Mouse (Mus musculus) CD4-positive helper T cell, adult 2 months (primary cell): ENCODE results near the gene Gpr26.

Experiments used
- DNase-seq: peaks from one replicate; pipeline ENCODE4 v3.0.0-alpha.2; 2012; ENCODE audit warnings: low read depth, missing footprints, low spot score

Gpr26 gene

GRCm38 (mm10) chr7:132025591-132025990 lies 59.3 kb downstream of the Gpr26 start:
- DNase-seq, result no peak

- no peak for DNase-seq
Measured at GRCm38 (mm10) chr7:132026671-132027070, 60.4 kb downstream of the Gpr26 start.

GRCm38 (mm10) chr7:132031940-132032531 lies 65.8 kb downstream of the Gpr26 start:
- DNase-seq, result no peak
